Mouse (Mus musculus): ENCODE results near the gene Cnr2.

Gene Cnr2

DNA sequence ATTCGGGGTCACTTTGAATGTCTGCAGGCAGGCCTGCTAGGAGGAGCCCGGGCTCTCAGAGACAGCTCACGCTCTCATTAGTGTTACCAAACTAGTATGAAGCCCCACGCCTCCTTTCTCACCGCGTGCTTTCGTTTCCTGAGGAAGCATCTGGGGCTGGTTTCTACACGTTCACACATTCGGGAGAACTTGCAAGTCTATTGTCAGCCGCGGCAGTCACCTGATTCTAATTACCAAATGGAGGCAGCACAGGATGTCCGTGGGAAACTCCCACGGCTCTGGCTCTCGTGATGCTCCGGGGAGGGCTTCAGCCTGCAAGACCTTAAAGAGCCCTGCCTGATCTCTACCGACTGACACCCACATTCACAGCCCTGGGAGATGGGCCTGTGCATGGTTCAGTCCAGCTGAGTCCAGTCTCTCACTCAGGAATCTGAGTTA is 18.6 kb upstream of the Cnr2 start:
- peak; percentile 60 for DNase-seq (ENCODE audit: low read depth)

DNA sequence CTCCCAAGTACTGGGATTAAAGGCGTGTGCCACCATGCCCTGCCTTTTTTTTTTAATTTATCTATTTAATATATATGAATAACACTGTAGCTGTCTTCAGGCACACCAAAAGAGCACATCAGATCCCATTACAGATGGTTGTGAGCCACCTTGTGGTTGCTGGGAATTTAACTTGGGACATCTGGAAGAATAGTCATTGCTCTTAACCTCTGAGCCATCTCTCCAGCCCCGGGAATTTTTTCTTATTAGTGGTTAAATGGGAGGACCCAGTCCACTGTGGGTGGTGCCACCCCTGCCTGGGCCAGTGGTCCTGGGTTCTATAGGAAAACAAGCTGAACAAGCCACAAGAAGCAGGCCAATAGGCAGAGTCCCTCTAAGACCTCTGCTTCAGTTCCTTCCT is 17.5 kb upstream of the Cnr2 start:
- peak; percentile 68 for DNase-seq (ENCODE audit: low read depth)

DNA sequence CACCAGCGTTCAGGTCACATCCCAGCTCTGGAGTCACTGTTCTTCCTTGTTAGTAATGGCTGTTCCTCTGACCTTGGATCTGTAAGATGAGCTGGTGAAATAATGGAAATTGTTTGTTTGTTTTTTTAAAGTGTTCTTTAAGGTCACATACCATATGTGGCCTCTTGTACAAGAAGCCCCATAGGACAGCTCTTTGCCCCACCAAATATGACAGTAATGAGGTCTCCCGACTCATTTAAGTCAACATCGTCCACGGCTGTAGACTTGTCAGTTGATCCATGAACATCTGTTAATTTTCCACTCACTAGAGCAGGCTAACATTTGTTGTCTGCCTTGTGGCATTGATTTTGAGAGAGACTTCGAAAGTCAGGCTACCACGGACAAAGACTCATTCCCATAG is 16.2 kb upstream of the Cnr2 start:
- no peak for DNase-seq (ENCODE audit: low read depth)

DNA sequence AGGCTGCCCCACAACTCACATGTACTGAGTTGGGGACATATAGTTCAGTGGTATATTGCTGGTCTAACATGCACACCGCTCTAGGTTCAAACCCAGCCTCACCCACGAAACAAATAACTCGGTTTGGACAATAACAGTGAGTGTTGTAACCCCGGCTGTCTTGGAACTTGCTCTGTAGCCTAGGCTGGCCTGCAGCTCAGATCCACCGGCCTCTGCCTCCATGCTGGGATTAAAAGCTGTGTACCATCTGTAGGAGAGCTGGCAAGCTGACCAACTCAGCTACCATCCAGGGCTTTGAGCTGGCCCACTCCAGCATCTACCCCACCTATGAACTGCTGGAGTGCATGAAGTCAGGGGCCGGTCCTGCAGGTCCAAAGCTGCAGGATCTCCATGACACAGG is 15.2 kb upstream of the Cnr2 start:
- no peak for DNase-seq (ENCODE audit: low read depth)

DNA sequence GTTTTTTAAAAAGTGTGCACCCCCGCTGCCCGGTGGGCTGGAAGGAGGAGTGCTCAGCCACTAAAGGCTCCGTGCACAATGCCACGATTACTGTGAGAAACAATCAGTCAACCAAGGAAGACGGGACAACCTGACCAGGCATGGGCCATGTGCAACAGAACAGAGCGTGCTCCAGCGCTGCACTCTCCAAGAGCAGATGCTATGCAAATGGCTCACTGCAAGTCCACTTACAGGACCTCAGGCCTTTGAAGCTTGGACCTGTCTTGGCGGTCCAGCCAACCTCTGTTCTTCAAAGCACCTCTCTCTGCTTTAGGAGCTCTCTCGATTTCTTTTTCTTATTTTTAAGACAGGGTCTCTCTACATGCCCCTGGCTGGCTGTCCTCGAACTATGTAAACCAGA is 14.6 kb upstream of the Cnr2 start:
- no peak for DNase-seq (ENCODE audit: low read depth)

DNA sequence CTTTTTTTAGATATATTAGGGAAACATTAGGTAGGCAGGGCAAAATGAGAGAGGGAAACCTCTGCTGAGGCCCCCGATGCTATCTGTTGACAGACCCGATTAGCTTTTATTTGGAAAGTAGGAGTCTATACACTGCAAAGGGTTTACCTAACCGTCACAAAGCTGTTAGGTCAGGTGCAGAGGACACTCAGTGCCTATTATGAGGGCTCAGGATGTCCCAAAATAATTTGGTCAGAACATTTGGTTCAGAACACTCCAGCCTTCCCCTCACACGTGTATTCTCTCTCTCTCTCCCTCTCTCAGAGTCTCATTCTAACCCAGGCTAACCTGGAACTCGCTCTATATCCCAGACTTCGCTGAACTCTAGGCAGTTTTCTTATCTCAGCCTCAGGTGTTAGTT is 13.2 kb upstream of the Cnr2 start:
- DNase-seq (ENCODE audit: low read depth), result no peak

DNA sequence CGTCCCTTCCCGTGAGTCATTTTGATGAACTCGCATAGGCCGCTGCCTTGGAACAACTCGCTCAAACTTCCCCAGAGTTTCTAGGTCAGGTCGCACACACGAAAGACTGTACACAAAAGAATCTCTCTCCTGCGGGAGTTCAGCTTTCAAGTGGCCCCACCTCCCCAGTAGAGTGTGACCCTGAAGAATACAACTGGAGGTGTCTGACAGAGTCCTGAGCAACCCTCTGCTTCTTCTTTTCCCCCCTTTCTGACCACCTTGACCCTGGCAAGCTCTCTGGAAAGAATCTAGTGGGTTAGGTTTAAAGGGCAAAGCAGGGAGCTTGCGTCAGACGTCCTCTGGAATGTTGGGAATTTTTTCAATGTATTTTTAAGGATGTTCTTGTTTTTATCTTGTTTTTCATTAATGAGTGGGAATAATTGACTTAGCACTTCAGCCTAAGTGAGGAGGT is 11.8 kb upstream of the Cnr2 start:
- DNase-seq (ENCODE audit: low read depth), result no peak

DNA sequence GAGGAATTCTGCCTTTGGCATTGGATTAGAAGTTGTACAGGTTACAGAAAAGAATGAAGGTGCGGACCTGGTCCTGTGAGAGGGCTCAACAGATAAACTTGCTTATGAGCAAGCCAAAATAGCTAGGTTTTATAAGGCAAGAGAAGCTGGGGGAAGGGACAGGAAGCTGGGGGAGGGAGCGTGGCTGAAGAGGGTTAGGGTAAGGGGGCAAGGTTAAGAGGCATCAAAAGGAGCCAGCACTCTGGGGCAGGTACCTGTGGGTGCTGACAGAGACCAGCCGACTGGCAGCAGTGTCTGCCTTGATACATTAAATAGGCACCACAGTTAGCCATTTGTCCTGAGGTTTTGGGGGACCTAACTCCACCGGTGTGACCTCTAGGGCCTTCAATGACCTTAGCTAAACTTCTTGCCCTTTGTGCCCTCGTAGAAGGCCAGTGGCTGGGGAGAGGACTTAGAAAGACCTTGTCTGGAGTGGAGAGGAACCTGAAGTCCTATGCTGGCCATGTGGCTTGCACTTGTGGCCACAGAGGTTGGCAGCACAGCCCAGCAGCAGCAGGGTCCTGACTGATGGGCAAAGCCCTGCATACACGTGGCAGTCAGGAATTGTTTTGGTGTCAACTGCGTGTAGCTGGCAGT is 11.2 kb upstream of the Cnr2 start:
- no peak for DNase-seq (ENCODE audit: low read depth)

DNA sequence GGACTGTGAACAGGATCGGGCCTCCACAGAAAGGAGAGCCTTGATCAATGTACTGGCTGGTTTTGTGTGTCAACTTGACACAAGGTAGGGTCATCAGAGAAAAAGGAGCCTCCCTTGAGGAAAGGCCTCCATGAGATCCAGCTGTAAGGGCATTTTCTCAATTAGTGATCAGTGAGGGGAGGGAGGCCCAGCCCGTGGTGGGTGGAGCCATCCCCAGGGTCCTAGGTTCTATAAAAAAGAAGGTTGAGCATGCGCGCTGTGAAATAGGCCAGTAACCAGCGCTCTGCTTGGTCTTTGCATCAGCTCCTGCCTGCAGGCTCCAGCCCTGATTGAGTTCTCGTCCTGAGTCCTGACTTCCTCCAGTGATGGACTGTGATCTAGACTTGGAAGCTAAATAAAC is 10.7 kb upstream of the Cnr2 start:
- DNase-seq (ENCODE audit: low read depth), result no peak

DNA sequence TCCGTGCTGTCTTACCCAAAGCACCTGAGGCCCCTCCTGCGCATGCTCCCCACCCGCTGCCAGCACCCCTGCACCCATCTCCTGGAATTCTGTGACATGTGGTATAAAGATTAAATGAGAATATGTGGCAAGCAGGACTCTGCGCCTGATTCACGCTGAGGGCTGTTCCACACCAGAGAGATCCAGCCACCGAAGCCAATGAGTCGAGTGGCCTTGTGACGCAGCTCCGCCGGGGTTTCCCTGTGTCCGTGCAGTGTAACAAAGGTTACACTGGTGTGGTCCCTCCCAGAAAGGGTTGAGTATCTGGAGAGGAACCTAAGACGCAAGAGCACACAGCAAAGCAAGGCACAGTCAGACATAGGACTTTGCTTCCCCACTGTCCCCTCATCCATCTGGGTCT is 9.5 kb upstream of the Cnr2 start:
- no peak for DNase-seq (ENCODE audit: low read depth)

DNA sequence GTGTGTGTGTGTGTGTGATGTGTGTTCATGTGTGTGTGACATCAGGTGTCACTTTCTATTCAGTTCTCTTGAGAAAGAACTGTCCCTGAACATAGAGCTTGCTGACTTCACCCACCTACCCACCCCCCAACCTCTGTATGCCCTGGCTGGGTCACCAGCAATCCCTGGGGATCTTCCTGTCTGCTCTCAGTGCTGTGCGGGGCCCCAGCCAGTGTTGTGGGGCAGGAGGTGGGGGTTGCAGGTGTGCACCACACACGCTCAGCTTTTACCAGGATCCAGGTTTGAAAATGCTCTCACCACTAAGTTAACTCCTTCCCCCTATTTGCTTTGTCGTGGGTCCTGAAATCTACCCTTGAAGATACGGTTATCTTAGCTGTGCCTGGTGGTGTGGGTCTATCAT is 9.0 kb upstream of the Cnr2 start:
- no peak for DNase-seq (ENCODE audit: low read depth)

DNA sequence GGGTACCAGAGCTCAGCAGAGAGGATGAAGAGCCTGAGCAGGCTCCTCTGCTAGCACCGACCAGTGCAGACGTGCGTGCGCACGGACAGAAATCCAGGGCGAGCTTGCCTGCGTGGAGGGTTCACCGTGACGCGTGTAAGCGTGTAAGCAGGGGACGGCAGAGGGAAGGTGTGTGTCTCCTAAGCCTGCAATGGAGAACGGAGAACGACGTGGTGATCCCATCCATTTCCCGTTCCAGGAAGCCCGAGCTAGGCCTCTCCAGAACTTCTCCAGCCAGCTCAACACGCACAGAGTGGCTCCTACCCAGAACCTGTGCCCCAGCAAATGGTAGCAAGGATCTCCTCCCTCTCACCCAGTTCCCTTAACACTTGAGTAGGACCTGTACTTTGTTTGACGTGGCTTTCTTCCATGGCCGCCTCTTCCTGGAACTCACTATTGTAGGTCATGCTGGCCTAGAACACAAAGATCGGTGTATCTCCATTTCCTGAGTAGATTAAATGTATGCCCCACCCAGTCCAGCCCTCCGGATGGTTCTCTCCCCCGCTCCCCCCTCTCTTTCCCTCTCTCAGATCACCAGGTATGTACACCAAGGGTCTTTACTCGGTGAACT is 6.6 kb upstream of the Cnr2 start:
- no peak for DNase-seq (ENCODE audit: low read depth)

DNA sequence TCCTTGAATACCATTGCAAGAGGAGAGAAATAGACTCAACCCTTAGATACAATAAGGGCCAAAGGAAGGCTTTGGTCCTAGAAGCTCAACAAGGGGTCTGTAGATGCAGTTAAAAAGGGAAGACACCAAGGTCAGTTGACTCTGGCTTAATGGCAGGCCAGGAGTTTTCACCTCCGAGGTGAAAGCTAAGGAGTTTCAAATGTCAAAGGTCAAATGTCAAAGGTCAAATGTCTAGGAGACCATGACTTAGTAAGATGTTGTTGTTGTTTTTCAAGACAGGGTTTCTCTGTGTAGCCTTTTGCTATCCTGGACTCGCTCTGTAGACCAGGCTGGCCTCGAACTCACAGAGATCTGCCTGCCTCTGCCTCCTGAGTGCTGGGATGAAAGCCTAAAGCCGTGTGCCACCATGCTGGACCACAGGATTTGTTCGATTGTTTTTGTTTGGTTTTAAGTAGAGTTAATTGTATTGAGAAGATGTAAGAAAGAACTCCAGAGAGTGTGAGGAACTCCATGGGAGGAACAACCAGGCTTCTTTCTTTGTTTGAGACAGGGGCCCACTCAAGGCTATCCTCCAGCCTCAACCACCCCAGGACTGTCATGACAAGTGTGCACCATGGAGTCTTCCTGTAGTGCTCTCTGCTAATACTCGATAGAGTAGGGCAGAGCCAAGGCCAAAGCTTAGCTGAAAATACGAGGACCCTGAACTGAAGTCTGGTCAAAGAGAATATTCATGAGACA is 5.9 kb upstream of the Cnr2 start:
- no peak for DNase-seq (ENCODE audit: low read depth)

DNA sequence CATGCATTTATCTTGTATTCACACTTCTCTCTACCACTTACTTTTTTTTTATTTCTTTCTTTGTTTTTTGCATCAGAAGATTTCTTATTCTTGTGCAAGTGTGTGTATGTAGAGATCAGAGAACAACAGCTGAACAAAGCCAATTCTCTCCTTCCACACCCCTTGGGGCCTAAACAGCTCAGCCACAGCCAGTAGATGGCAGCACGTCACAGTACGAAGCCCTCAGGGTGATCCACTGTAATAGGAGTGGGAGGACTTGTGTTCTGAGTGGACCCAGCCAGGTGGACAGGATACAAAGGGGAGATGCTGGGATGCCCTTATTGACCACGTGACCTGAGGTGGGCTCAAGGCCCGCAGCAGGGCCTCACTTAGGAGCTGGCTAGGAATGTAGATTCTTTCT is 5.3 kb upstream of the Cnr2 start:
- peak; percentile 71 for DNase-seq (ENCODE audit: low read depth)

DNA sequence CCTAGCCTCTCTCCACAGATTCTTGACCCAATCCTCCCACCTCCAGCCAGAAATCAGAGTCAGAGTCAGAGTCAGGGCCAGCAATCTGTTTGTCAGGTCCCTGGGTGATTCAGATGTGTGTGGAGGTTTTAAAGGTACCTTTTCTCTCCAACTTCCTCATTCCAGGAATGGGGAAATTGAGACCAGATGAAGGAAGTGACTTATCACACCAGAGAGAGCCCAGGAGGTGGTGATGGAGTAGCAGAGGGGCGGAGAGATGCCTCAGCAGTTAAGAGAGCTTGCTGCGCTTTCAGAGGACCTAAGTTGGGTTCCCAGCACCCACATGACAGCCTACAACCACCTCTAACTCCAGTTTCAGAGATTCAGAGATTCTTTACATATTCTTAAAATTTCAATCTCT is 3.7 kb upstream of the Cnr2 start:
- no peak for DNase-seq (ENCODE audit: low read depth)

DNA sequence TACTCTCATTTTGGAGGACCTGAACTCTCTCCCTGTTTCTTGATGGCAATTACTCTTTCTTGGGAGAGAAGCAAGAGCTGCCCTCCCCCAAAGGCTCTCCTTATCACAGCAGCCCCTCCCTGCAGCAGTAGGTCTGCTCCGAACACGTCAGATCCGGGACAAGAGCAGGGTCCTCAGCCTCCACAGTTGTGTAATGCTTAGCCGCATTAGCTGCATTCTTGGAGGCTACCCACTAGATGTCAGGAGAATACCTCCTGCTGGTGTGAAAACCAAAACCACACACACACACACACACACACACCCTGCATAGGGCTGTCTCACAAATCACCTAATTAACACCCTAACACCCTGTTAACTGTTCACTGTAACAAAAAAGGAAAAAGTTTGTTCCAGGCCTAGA is 2.3 kb upstream of the Cnr2 start:
- no peak for DNase-seq (ENCODE audit: low read depth)

DNA sequence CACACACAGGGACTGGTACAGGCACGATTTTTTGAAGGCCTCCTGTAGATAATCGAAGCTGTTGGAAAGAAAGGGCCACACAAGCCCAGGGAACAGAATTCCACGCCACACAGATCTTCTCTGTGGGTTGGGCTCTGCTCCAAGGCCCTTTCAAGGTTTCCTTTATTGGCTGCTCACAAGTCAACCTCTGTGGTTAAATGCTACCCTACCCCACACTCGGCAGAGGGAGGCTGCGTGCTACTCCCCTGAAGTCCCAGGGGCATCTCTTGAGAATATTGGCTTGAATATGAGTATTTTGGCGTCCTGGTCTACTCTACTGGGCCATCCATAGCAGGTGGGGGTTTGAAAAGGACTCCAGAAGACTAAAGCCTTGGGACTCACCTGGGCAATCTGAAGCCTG is 963 bp downstream of the Cnr2 start:
- no peak for DNase-seq (ENCODE audit: low read depth)

DNA sequence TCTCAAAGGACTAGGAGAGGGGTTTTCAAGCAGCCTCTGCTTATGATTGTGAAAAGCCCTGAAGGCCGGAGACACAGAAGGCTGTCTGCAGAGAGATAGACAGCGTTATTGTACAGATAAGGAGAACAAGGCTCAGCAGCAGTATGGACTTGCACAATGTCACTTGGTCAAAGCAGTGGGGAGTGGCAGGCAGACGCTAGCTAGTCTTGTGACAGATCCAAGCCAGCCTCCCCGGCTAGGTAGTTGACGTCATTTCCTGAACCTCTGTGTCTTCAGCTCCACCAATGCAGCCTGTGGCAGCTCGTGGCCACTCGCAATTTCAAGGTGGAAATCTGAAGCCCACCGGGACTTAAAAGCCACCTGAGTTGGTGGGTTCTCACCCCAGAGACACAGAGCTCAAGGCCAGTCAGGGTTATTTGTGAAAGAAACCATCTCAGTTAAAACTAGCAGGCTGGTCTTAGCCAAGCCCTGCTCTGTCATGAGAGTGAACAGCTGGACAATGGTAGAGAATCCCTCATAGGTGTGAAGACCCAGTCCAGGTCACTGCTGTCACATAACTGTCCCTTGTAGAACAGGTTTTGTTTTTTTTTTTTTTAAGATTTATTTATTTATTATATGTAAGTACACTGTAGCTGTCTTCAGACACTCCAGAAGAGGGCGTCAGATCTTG is 3.3 kb downstream of the Cnr2 start:
- DNase-seq (ENCODE audit: low read depth), result no peak

DNA sequence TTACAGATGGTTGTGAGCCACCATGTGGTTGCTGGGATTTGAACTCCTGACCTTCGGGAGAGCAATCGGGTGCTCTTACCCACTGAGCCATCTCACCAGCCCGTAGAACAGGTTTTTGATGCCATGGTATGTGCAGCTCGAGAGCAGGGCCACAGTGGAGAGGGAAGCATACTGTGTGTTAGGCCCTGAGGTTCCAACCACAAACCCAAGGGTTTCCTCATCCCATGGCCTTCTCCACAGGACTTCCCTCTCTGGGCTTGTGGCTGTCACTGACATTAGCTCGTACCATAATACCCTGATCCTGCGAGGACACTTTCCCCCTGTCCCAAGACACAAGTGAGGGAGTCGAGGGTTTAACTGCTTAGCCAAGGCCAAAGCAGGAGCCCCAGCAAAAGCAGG is 3.9 kb downstream of the Cnr2 start:
- DNase-seq (ENCODE audit: low read depth), result no peak

DNA sequence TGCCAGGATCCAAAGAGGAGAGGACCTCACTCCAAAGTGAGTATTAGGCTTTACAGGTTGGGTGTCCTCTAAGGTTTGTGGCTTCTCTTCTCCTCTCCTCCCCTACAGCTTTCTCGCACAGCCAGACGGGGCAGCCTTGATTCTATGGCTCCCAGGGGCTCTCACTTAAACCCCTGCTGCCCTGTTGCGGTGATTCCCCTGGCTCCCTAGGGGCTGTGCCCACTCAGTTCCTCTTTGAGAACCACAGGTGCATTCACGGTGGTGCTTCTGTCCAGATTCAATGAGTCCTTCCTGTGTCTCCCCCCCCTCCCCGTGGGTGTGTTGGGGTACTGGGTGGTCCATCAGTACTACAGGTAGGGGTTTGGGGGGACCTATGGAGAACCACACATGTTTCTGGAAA is 4.8 kb downstream of the Cnr2 start:
- DNase-seq (ENCODE audit: low read depth), result no peak

DNA sequence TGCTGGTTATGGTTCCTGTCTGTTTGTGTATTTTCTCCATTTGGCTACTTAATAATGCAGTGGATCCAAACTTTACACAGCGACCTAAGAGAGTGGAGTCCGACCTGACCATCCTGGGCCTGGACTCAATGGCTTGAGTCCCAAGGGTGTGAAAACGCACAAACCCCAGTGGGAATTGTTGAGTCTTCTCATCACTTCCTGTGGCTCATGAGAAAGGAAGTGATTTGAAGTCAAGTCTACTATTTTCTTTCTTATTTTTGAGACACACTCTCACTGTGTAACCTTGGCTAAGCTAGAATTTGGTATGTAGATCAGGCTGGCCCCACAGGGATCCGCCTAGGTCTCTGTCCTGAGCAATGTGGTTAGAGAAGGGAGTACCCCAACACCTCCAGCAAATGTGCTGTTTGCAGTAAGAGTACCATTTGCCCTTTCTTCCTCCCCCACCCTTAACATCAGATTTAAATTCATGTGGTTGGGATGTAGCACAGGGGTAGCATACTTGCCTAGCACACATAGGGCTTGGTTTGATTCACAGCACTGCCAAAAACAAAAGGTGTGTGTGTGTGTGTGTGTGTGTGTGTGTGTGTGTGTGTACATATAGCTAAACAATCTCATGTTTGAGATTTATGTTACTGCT is 7.5 kb downstream of the Cnr2 start:
- no peak for DNase-seq (ENCODE audit: low read depth)

DNA sequence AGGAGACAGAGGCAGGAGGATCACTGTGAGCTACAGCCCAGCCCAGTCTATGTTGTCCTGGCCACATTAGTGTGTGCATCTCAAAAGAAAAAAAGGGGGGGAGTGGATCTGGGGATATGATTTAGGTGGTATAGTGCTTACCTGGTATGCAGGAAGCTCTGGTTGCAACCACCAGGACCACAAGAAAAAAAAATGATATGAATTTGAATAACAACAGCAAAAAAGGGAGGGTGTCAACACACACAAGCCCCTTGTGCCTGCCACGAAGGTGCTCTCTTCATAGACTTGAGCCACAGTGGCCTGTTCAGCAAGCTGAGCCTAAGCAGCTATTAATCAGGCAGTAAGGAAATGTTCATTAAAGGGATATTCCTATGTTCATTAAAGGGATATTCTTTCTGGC is 9.6 kb downstream of the Cnr2 start:
- DNase-seq (ENCODE audit: low read depth), result no peak

DNA sequence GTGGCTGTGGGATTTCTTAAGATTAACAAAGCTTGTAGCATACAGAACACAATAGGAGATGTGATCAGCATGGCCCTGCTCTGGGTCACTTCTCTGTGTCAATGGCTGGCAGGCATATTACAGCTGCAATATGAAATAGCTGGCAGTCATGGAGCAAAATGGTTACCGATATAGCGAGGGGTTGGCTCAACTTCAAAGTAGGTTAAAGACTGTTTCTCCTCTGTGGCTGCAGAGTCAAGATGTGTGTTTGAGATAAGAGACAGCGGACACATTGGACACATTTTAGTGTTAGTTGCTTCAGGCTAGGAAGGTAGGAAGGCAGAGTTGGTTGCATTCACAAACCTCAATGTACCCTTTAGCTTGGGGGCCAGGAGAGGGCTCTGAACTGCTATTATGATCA is 11.4 kb downstream of the Cnr2 start:
- DNase-seq (ENCODE audit: low read depth), result no peak

Measured in NIH3T3 (cell line).